In genomic region chr11:76468347-76468746, GRCm38 (mm10) we compare ENCODE assay signal across 8 mouse cellular contexts.
DNase-seq lines count a peak whose midpoint lies in the region; ATAC-seq and TF ChIP-seq lines count a peak whose summit lies in the region.
"Had no signal": no experiment of that assay in that cellular context is flagged by ENCODE, and none has a peak within 500 bp of the region (broad histone marks: within the 10 kb centered on the region; RNA-seq: fewer than 3 reads in every experiment).

No protein-coding gene starts in this region.

- TF ChIP-seq POLR2A in cerebellum, adult 2 months (IDR thresholded peaks at IDR 0.05; ENCODE audit: borderline replicate concordance, insufficient read depth, low read length), result no peak

- H3K27ac ChIP-seq in forebrain, embryonic 10.5 days, result peak overlapping the region; percentile 74
- no peak overlapping the region for H3K27ac ChIP-seq in intestine, postnatal 0 days (ENCODE audit: low read depth, low read length)
- H3K27ac ChIP-seq in cerebellum, adult 2 months (ENCODE audit: insufficient read depth, low read length), result no peak overlapping the region
- H3K27ac ChIP-seq: liver, embryonic 14.5 days had no signal

- H3K9me3 ChIP-seq in forebrain, embryonic 10.5 days, result no peaks in the 10 kb centered on the region
- no peaks in the 10 kb centered on the region for H3K9me3 ChIP-seq in intestine, postnatal 0 days (ENCODE audit: control insufficient read depth)

- H3K4me2 ChIP-seq in intestine, postnatal 0 days (replicated peaks; ENCODE audit: low read depth), result no peak overlapping the region

- 0 out of 2 replicates have a peak, but pooled peaks have one; percentile 5 for ATAC-seq in intestine, postnatal 0 days

- TF ChIP-seq CTCF in intestine, postnatal 0 days (IDR thresholded peaks at IDR 0.05; ENCODE audit: low read depth), result 0 out of 2 replicates have a peak, but pooled peaks have one; percentile 19
- no peak for TF ChIP-seq CTCF in cerebellum, adult 2 months (IDR thresholded peaks at IDR 0.05; ENCODE audit: borderline replicate concordance, insufficient read depth, low read depth, low read length)

- 8% methylated on average over 5 of the region's 6 CpGs for WGBS in forebrain, embryonic 10.5 days
- WGBS in intestine, postnatal 0 days, result 46% methylated on average over 4 of the region's 6 CpGs
- 21% methylated on average over 6 of the region's 6 CpGs for WGBS in cerebellum, adult 2 months

- H3K27me3 ChIP-seq in forebrain, embryonic 10.5 days (ENCODE audit: poor library complexity, severe bottlenecking), result peaks cover 25% of the 10 kb centered on the region
- no peaks in the 10 kb centered on the region for H3K27me3 ChIP-seq in intestine, postnatal 0 days (replicated peaks; ENCODE audit: control insufficient read depth, insufficient read depth, low read length)
- H3K27me3 ChIP-seq in cerebellum, adult 2 months (ENCODE audit: control insufficient read depth, insufficient read depth, low read length), result no peaks in the 10 kb centered on the region

- H3K4me3 ChIP-seq in forebrain, embryonic 10.5 days, result peak overlapping the region; percentile 28
- H3K4me3 ChIP-seq in intestine, postnatal 0 days (ENCODE audit: low read depth, low read length), result no peak overlapping the region
- H3K4me3 ChIP-seq in cerebellum, adult 2 months (replicated peaks; ENCODE audit: insufficient read depth, low read depth, low read length), result no peak overlapping the region

- peaks cover 21% of the 10 kb centered on the region for H3K36me3 ChIP-seq in forebrain, embryonic 10.5 days (replicated peaks)
- H3K36me3 ChIP-seq in intestine, postnatal 0 days (ENCODE audit: control insufficient read depth, insufficient read depth), result peaks cover 63% of the 10 kb centered on the region

- H3K4me1 ChIP-seq in forebrain, embryonic 10.5 days, result peaks cover 76% of the 10 kb centered on the region
- H3K4me1 ChIP-seq in intestine, postnatal 0 days (replicated peaks; ENCODE audit: control insufficient read depth, insufficient read depth, low read length), result 0 out of 2 replicates have a peak, but pooled peaks cover 3% of the 10 kb centered on the region
- no peaks in the 10 kb centered on the region for H3K4me1 ChIP-seq in cerebellum, adult 2 months (ENCODE audit: control insufficient read depth, insufficient read depth, low read length)

- DNase-seq in urinary bladder, postnatal 14 days (ENCODE audit: low spot score), result peak; percentile 48
- no peak for DNase-seq in urinary bladder, adult 2 months (ENCODE audit: low spot score)
- DNase-seq in forebrain, embryonic 10.5 days (ENCODE audit: extremely low spot score, low spot score), result no peak
- DNase-seq in lung, postnatal 10 days, result peak; percentile 84
- DNase-seq in right cerebral cortex, postnatal 36 days (ENCODE audit: low spot score in 2 of 2), result peak; percentile 45 to 69
- DNase-seq in cerebellum, adult 2 months, result no peak

- H3K9ac ChIP-seq in intestine, postnatal 0 days (ENCODE audit: low read depth, low read length), result no peak overlapping the region
- H3K9ac ChIP-seq: liver, embryonic 14.5 days had no signal

Comparison
In these comparisons a context has a peak if more than half of its experiments do, and no peak if none do; other contexts are left out.
1. DNase-seq: peak in urinary bladder, postnatal 14 days (single experiment), lung, postnatal 10 days (single experiment) and right cerebral cortex, postnatal 36 days (2 of 2); none in urinary bladder, adult 2 months (single experiment), forebrain, embryonic 10.5 days (single experiment) and cerebellum, adult 2 months (0 of 2).